Mouse (Mus musculus): ENCODE data around the gene Triml2.

The Triml2 gene

GRCm38 (mm10) chr8:43180054-43180690 is at the start of gene Triml2:
Gene Triml2 (plus strand): TSS chr8:43180541.
- DNase-seq = no peak

GRCm38 (mm10) chr8:43141386-43141785 is 39.0 kb upstream of the Triml2 start, which contains the start of gene Triml1:
Gene Triml1 (minus strand): TSS chr8:43141486.
- DNase-seq = no peak

GRCm38 (mm10) chr8:43149307-43149706 is 31.0 kb upstream of the Triml2 start:
- no peak for DNase-seq

- DNase-seq = no peak
Measured at GRCm38 (mm10) chr8:43163255-43163654, 17.1 kb upstream of the Triml2 start.

- DNase-seq = no peak
Measured at GRCm38 (mm10) chr8:43164453-43164852, 15.9 kb upstream of the Triml2 start.

GRCm38 (mm10) chr8:43168083-43168482 is 12.3 kb upstream of the Triml2 start:
- no peak for DNase-seq

GRCm38 (mm10) chr8:43169249-43169755 is 11.0 kb upstream of the Triml2 start:
- no peak for DNase-seq

- DNase-seq = no peak
Measured at GRCm38 (mm10) chr8:43176766-43177486, 3.4 kb upstream of the Triml2 start.

- no peak for DNase-seq
Measured at GRCm38 (mm10) chr8:43178263-43178662, 2.1 kb upstream of the Triml2 start.

- DNase-seq = no peak
Measured at GRCm38 (mm10) chr8:43179189-43179588, 1.2 kb upstream of the Triml2 start.

GRCm38 (mm10) chr8:43182281-43182680 is 1.9 kb downstream of the Triml2 start:
- DNase-seq = no peak

- no peak for DNase-seq
Measured at GRCm38 (mm10) chr8:43215554-43215953, 35.2 kb downstream of the Triml2 start.

- no peak for DNase-seq
Measured at GRCm38 (mm10) chr8:43243326-43243725, 63.0 kb downstream of the Triml2 start.

All from thymus, postnatal 4 days (tissue).